Mouse (Mus musculus): Measurements from ENCODE around the gene Kcnd3. TPM values are rescaled to one million over a fixed set of nuclear protein-coding genes. Genes with fewer than 3 reads are reported as not detected.
A peak's percentile ranks its signal among the peaks of the same experiment; 100 is the strongest.

Gene Kcnd3
- total RNA-seq, 2 experiments from 2014 or later = 61.6 to 63.9 TPM

DNA sequence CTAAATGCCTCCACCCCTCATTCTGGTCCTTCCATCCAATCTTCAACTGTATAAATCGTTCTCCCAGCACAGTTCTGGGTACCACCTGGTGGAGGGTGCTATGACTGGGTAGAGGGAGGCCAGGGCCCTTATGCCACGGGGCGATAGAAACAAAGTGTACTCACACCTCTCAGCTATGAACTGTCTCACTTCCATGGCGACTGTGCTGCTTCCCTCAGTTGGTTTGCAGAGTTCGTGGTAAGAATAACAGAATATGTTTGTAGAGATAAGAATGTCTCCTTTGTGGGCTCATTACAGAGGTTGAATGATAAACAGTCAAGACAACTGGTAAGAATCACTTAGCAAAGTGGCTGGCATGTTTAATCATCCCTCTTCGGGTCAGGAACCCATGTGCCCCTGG is 68.3 kb downstream of the Kcnd3 start:
- no peak for DNase-seq (ENCODE audit: low spot score in 2 of 2)

- DNase-seq (ENCODE audit: low spot score in 2 of 2) = peak; percentile 85 to 90
These were observed 69.1 kb downstream of the Kcnd3 start for GRCm38 (mm10) chr3:105521178-105521631.

DNA sequence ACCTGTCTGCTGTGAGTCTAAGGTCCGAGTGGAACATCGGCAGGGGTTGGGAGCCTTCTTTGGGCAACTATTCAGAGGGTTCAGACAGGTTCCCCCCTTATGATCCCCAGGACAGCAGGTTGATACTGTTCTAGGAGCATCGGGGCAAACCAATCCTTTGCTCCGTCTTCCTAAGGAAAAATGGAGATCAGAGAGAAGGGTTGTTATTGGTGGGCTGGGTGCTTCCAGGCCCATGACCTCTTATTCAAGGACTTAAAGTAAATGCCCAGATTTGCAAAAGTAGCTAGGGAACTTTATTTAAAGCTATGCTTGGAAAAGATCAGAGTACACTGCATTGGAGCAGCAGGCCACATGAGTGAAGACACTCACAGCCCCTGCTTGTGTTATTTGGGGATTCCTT is 69.5 kb downstream of the Kcnd3 start:
- DNase-seq (ENCODE audit: low spot score in 2 of 2) = no peak

DNA sequence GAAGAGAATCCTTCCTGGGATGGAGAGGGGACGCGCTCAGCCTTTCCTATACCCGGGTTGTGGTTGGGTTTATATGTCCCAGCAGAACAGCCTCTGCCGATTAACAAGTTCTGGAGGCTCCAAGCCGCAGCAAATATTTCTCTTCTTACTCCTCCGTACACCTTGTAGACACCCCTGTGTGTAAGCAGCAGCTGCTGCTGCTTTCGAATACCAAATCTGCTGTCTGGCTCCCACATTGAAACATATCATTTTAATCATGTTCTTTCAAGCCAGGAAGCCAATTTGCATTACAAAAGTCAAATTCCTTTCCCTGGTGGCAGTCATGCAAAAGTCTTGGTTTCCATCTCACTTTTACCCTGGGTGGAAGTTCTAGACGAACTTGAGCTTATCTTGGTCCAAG is 76.7 kb downstream of the Kcnd3 start:
- DNase-seq (ENCODE audit: low spot score in 2 of 2) = no peak

DNA sequence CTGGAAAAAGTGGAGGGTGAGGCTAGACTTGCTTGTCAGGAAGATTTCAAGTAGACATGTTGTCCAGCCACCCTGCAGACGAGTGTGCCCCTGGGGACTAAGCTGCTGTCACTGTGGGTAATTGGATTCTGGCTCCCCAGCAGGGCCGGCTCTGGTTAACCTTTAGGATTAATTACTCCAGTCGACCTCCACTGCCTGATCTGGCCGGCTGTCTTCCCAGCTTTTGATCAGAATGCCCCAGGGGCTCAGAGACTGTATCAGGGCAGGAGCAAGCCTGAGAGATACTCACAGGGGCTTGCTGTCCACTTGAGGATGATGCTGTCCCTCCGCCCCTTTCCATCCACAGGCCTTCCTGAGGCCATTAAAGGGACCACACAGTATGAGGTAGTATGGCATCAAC is 77.6 kb downstream of the Kcnd3 start:
- no peak for DNase-seq (ENCODE audit: low spot score in 2 of 2)

DNA sequence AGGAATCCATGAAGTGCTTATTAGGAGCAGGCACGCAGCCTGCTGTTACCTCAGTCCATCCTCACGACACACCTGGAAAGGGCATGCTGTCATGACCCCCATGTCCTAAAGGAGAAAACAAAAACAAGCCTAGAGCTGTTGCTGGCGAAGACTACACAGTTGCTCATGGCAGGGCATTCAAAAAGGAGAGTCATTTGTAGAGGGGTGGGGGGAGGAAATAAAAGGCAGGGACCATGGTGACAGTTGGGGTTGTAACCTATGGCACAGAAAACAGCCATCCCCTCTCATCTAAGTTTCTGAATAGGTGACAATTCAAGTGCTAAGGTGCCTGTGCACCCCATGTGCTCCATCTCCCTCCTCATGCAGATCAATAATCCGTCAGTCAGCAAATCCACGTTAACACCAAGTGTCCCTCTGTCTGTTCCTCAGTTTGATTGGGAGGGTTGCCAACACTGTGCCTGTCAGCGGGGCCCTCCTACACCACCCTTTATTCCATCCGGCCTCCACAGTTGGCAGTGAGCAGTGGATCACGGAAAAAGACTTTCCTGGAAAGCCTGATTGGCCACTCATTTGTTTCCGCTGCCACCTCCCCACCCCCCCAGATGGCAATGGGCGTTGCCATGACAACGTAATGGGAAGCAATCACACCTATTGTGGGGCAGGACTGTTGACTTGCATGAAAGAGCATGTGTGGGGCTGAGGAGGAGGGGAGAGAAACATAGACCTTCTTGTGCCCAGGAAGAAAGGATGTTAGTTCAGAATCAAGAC is 78.4 kb downstream of the Kcnd3 start:
- DNase-seq (ENCODE audit: low spot score in 2 of 2) = peak; percentile 75 to 83

DNA sequence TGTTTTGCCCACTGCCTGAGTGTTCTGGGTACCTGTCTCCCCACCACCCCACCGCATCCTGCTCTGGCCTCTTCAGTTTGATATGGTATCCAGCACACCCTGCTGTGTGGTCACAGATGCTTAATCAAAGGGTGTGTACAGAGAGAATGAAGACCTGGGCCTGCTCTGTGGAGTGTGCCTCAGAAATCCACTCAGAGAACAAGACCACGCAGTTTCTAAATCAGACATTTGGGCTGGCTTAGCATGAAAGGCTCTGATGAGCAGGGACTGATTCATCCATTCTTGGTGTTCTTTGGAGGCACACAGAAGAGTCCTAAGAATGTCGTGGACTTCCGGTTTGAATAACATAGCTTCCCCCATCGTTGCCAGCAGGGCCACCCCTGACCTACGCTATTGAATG is 86.3 kb downstream of the Kcnd3 start:
- peak in 1 of 2 experiments; percentile 41 for DNase-seq (ENCODE audit: low spot score in 2 of 2)

DNA sequence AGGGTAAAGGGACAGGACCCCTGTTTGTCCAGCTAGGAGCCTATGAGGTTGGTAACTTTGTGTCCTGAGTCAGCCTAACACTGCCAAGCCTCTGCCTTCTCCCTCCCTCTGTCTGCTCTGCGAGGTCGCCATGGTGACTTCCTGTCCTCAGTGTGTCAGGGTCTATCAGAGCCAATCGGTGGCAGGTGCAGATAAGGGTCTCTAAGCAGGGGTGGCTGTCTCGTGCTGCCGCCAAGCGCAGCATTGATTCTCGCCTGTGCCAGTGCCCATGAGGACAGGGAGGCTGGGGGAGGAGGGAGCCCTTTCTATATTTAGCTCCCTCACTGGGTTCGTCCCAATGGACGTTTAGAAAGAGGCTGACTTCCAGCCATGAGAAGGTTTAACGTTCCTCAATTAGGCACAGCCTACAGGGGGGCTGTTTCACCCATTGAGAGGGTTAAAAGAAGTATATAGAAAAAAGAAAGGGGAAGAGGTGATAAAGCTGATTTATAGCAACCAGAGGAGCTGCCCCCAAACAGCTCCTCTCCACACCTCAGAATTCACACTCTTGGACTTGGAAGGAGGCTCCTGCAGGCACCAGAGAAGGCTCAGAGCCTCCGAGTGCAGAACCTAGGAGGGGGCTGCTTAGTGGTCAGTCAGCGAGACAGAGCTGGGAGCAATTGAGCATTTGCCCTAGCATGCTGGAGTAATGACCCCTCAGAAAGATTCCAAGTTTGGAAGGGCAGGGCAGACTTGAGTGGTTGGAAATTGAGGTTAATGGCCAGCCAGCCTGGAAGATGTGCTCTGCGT is 86.9 kb downstream of the Kcnd3 start:
- no peak for DNase-seq (ENCODE audit: low spot score in 2 of 2)

GRCm38 (mm10) chr3:105542741-105543140 is 90.6 kb downstream of the Kcnd3 start:
- DNase-seq (ENCODE audit: low spot score in 2 of 2) = no peak

DNA sequence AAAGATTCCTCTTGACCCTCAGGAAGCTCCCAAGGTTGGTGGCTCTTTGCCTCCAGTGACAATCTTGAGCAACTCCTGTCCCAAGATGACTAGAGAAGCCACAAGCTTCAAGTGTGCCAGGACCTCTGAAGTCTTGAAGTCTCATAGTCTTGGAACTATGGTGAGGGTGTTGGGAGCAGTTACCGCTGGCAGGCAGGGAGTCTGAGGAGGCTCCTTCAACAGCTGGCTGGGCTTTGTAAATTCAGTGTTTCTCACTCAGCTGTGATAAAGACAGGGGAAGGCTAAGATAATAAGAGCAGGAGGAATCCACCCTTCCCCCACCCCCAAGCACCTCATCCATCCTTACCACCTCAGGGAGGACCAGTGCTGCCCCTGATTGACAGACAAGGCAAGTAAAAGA is 92.0 kb downstream of the Kcnd3 start:
- DNase-seq (ENCODE audit: low spot score in 2 of 2) = no peak

DNA sequence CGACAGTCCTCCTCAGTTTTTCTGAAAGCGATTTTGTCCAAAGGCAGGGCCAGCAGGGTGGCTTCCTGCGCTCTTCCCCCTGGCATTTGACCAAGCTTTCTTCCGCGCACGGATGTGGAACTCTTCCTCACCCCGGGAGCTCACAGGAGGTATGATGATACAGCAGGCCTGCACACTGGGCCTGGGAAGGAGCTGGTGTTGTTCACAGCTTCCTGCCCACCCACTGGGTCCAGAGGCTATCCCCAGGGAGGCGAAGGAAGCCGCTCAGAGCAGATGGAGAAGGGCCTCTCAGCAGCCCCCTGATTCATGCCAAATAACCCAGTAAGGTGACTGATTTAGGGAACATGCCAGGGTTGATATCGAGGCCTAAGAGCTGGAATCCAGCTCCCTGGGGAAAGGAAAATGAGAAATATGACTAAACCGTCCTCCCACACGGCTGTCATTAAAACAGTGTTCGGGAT is 94.5 kb downstream of the Kcnd3 start:
- peak; percentile 54 to 69 for DNase-seq (ENCODE audit: low spot score in 2 of 2)

DNA sequence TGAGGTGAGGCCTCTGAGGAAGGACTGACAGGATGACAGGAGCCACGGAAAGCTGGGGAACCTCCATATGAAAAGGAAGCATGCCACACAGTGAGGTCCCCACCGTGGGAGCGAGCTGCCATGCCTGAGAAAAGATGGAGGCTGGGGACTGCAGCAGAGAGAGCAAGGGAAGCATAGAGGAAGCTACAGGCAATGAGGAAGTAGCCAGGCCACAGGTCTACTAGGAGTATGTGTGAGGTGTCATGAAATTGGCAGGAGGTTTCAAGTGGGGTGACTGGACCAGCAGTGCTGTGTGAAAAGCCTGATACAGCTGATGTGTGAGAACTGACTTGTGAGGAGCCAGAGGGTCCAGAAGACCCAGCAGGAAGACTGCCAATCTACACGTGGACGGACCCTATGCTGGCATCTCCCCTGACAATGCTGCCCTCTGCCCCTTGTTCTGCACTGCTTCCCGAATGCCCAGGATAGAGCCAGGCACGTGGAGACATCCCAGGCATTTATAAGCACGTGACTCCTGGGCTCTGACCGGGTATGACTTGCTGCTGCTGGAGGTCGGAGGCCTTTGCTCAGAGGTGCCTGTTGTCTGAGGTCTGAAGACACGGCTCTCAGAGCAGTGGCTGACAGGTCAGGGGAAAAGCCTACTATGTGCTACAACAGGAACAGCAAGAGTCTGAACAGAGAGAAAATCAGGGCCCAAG is 96.1 kb downstream of the Kcnd3 start:
- no peak for DNase-seq (ENCODE audit: low spot score in 2 of 2)

DNA sequence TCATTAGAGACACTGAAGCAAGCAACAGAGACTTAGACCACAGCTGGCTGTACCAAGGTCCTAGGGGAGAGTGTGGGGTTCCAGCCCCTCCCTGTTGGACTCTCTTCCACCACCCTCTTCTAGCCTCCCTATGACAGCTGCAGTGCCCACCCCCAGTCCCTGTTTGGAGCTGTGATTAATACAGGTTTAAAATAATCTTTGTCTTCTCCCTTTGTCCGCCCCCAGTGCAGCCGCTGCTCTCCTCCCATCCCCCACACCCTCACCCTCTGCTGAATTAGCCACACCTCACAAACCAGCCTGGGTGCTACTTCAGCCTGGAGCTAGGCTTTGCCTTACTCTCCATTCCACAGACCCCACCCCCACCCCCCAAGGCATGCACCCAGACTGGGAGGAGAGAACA is 107.3 kb downstream of the Kcnd3 start:
- DNase-seq (ENCODE audit: low spot score in 2 of 2) = peak; percentile 56 to 71

GRCm38 (mm10) chr3:105566973-105567372 is 114.8 kb downstream of the Kcnd3 start:
- DNase-seq (ENCODE audit: low spot score in 2 of 2) = no peak

- peak in 1 of 2 experiments; percentile 36 for DNase-seq (ENCODE audit: low spot score in 2 of 2)
These were observed 115.3 kb downstream of the Kcnd3 start for GRCm38 (mm10) chr3:105567472-105567871.

DNA sequence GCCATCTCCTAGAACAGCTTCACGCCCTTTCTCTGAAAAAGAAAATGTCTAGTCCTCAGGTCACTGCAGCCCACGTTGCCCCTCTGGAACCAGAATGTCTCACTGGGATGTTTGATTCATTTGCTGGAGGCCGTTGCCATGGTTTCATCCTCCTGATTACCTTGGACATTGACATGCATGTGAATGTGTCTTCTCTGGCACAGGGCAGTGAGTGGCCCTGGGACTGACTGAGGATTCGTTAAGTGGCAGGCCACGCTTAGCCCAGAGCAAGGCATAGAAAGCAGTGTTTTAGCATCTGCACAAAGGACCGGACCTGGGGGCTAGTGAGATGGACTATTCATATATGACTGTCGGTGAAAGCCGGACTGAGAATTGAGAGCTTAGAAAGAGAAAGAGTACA is 116.3 kb downstream of the Kcnd3 start:
- no peak for DNase-seq (ENCODE audit: low spot score in 2 of 2)

DNA sequence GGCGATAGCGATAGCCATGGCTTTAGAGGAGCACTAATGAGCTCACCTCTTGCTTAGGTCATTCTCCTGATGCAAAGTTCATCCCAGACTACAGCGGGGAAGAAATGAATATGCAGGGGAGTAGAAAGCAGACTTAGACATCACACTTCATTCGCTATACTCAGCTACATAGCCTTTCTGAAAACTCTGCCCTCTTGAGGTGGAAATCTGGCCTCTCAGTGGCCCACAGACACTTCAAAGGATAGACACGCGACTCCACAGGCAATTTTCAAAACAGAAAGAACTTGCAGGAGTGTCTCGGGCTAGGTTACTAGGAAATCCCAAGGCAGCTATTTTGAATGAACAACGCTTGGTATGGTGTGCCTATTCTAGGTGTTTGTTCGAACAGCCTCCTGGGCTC is 116.7 kb downstream of the Kcnd3 start:
- no peak for DNase-seq (ENCODE audit: low spot score in 2 of 2)

- DNase-seq (ENCODE audit: low spot score in 2 of 2) = no peak
These were observed 117.2 kb downstream of the Kcnd3 start for GRCm38 (mm10) chr3:105569310-105569752.

DNA sequence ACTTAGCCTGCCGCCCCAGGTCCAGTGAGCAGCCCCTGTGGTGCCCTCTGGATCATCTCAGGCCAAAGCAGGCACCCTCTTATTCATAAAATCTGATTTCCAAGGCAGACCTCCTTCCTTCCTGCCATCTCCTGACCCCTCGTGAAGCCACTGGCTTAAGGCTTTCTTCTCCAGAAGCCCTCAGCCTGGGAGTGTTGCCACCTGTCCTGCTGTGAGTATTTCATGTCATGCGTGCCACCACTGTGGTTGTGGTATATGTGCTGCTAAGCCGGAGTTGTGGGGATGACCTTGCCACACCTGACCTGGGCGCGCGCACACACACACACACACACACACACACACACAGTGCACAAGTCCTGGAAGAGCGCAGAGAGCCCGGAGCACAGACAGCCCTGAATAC is 117.8 kb downstream of the Kcnd3 start:
- no peak for DNase-seq (ENCODE audit: low spot score in 2 of 2)

DNA sequence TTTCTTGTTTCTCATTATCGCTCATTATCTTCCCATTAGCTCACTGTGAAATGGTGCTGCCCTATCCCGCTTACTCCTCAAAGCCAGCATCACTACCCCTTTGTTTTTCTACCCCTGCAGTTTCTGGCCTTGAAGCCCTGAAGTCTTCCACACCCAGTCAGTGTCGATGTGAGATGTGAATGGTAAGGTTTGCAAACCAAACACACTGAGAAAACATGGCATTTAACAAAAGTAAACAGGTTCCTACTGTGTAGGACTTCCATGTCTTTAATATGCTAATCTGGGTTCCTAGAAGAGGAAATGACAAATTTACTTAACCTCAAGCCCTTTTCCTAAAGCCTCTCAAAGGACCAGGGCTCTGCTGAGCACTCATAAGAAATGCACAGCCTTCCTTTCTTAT is 118.7 kb downstream of the Kcnd3 start:
- DNase-seq (ENCODE audit: low spot score in 2 of 2) = no peak

DNA sequence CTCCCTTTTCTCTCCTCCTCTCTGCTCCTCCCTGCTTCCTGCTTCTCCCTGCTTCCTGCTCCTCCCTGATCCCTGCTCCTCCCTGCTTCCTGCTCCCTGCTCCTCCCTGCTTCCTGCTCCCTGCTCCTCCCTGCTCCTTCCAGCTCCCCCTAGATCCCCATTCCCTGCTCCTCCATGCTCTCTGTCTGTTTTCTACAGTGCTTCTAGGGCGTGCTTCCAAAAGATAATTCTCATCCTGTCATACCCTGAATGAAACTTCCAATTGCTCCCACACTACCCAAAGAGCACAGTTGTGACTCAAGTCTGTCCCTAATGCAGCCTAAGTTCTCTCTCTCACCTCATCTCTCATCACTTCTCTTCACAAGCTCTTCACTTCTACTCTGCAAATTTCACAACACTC is 119.8 kb downstream of the Kcnd3 start:
- DNase-seq (ENCODE audit: low spot score in 2 of 2) = no peak

- no peak for DNase-seq (ENCODE audit: low spot score in 2 of 2)
These were observed 121.0 kb downstream of the Kcnd3 start for GRCm38 (mm10) chr3:105573156-105573555.
